Mouse (Mus musculus) 3T3-L1 (cell line): ENCODE results near the gene Tnrc6c.
A peak's percentile ranks its signal among the peaks of the same experiment; 100 is the strongest.

Experiments
- DNase-seq: peaks from one replicate; pipeline ENCODE4 v3.0.0-alpha.2; 2015; ENCODE audit warnings: low read depth, low spot score

The Tnrc6c gene

DNA sequence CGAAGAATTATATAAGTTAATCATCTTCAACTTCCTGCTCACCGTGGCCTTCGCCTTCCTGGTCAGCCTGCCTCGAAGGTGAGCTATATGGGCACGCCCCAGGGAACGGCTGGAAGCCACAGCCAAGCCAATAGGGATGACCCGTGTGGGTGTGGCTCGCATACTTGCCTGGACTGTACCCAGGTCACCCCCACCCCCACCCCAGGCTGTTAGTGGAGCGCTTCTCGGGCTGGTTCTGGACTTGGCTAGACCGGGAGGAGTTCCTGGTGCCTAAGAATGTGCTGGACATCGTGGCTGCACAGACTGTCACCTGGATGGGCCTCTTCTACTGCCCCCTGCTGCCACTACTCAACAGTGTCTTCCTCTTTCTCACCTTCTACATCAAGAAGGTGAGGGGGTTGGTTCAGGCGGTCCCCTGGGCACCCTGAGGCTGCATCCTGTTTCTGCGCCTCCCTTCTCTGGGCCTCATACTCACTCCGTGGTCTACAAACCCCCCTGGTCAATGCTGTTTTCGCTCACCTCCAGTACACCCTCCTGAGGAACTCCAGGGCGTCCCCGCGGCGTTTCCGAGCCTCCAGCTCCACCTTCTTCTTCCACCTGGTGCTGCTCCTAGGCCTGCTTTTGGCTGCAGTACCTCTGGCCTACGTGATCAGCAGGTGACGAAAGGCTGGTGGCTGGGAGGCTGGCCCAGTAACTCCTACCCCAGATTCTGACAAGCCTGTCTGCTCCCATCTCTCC lies 136.8 kb downstream of the Tnrc6c start:
- DNase-seq: no peak

DNA sequence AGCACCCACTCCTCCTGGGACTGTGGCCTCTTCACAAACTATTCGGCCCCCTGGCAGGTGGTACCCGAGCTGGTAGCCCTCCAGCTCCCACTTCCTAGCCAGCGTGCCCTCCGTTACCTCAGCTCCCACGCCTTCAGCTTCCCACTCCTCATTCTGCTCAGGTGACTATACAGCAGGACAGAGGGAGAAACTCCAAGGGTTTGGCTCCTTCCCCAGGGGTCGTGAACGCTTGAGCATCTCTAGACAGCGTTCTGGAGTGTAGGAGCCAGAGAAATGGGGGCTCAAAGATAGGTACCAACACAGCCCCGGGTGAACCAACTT lies 137.3 kb downstream of the Tnrc6c start:
- no peak for DNase-seq

DNA sequence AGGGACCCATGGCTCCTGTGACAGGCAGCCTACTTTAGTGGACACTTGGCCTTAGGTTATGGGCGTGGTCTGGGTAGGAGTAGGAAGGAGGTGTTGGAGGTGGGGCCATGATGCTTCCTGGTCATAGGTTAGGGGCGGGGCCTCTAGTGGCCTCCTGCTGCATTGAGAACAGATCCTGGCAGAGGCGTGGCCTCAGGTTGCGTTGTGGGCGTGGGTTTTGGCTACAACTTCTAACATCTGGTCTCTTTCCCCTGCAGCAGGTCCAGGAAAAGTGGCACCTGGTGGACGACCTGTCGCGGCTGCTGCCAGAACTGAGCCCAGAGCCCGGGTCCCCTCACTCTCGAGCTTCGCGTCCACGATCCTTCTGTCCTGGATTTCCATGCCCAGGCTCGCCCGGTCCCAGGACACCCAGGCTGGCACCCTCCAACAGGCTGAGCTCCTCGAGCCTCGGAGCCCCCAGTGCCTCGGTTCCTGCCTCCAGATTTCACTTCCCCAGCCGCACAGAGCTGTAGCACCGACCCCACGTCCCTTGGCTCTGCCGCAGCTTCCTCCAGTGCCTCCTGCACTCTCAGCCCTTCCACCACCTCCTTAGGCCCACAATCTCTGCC lies 138.3 kb downstream of the Tnrc6c start:
- peak; percentile 25 for DNase-seq

DNA sequence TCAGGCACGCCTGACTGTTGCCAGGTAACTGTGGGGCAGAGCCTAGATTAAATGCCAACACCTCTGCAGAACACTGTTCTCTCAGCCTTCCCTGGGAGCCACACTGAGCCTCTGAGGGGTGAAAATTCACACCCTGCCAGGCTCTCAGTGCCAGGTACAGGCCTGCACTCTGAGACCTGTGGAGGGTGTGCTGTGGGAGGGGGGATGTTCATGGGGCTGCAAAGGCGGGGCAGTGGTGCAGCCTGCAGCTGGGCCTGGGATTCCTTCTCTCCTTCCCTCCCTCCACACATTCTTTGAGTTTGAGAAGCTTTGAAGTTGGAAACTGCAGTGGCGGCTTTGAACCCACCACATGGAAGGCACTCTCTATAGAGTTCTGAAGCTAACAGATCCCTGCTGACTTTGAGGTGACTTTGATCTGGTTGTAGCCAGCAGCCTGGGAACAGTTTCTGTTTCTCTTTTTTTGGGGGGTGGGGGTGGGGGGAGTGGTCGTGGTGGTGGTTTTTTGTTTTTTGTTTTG lies 140.0 kb downstream of the Tnrc6c start:
- no peak for DNase-seq

DNA sequence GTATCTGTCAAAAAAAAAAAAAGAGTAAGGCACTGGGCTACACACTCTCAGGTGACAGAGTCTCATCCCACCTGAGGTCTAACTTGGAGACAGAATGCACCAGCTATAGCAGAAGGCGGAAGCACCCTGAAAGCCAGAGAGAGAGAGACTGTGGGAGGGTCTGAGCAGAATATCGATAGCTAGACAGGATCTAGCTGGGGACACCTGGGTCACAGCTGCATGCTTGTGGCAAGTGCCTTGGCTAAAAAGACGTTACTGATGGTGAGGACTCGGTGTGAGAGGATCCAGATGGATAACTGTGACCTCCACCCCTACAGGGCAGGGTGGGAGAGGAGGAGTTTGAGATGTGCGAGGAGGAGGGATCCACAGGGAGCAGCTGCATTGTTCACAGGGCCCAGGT lies 142.9 kb downstream of the Tnrc6c start:
- DNase-seq: no peak

DNA sequence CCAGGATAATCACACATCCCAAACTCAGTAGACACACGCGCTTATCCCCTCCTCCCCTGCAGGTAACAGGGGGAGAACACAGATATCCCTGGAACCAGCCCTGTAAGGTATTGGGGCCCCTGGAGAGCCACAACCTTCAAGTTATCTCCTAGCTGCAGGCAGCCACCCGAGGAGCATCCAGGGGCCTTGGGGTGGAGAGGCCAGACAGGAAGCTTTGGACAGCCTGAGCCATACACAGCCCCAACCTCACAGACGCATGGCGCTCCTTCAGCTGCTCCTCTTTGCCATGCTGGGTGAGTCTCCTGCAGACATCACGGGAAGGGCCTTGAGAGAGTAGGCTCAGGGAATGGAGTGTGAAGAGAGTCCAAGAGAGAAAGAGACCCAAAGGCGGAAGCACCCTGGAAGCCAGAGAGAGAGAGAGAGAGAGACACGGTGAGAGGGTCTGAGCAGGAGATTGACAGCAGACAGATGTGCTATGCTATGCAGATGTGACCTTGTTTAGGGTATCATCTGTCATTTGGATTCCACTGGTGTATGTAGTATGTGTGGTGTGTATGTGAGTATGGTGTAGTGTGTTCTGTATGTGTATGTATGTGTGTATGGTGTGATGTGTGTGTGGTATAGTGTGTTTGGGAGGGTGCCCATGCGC lies 143.5 kb downstream of the Tnrc6c start, which contains the start of gene 6030468B19Rik:
Gene 6030468B19Rik, plus strand, starts transcription at position 150 of the 649 bp plus-strand sequence.
- no peak for DNase-seq

DNA sequence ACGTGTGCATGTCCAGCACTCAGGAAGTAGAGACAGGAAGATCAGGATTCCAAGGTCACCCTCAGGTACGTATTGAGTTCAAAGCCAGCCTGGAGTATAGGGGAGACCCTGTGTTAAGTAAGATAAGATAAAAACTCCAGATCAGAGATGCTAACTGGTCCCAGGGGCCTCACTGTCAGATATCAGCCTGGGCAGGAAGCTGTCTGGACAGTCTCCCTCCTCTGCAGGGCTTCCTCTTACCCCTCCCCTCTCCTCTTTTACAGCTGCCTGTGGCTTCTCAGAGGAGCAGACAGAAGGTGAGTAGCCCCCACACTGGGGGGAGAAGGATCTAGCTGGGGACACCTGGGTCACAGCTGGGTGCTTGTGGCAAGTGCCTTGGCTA lies 144.1 kb downstream of the Tnrc6c start:
- DNase-seq: no peak

DNA sequence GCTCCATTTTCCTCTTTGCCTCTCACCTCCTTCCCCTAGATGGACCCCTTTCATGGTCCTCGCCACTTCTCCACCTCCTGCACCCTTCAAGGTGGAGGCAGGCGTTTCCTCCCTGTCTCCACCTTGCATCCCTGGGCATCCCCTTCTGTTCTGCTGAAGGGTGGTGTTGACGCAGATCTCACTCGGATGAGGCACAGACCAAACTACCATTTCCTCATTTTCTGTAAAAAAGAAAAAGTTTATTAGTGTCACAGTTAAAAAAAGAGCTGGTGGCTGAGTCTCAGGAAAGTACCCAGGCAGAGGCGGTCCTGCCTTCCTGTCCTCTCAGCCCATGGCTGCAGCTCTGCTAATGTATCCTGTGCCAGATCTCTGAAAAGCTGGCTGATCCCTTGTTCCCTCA lies 145.1 kb downstream of the Tnrc6c start:
- DNase-seq: no peak

DNA sequence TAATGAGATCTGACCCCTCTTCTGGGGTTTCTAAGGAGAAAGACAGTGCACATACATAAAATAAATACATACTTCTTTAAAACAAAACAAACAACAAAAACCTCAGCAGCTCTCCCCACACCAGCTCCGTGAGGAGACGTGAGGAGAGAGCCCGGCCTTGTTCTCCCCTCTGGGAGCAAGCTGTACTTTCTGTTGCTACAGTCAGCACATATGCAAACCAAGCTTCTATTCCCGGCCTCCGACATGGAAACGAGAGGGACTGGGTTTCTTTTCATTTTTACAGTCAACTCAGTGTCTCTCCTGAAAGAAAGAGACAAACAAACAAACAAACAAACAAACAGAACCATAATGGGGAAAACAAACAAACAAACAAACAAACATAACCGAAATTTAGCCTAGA lies 145.9 kb downstream of the Tnrc6c start:
- no peak for DNase-seq

DNA sequence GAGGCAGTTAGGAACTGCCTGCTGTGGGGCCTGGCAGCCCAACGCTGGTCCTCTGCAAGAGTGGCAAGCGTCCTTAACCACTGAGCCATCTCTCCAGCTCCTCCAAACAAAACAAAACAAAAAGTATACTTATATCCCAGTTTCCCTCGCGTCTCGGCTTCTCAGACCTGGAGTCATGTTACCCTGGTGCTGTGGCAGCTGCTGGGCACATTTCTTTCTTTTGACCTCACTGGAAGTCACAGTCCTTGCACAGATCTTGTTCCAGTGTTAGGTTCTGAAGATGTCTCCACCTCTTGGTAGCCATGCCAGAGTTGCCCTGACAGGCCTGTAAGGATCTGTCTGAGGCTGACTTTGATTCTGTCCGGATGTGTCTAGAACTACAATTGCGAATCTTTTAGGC lies 147.6 kb downstream of the Tnrc6c start:
- no peak for DNase-seq

DNA sequence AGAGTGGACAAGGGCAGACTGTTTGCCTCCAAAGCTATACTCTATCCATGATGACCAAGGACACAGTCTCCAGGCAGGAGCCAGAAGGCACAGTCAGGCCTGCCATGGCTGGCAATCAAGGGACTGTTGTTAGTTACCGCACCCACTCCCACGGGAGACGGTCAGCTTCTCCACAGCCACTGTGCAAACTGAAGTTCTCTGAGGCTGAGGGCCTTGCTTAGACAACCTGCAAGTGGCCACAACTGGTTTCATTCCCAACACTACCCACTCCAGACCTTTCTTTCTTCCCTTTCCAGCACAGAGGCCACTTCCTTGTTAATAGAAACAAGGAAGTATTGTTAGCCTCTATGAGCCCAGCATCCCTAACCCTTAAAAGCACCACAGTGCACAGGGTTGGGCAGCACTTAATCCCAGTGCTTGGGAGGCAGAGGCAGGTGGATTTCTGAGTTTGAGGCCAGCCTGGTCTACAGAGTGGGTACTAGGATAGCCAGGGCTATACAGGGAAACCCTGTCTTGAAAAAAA lies 149.1 kb downstream of the Tnrc6c start:
- DNase-seq: no peak

DNA sequence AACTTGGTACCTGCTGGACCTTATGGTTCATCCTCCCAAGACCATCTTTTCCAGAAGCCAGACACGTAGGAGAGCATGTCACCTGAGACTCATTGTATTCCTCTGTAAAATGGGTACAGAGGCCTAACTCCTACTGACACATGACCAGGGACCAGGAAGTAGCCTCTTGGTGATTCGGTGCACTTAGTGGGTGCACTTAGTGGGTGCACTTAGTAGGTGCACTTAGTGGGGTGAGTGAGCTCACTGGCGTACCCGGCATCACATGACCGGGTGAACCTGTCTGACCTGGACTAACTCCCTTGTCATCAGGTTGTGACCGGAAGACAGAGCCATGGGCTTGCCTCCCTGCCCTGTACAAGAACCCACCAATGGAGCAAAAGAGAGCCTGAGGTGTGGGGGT lies 152.7 kb downstream of the Tnrc6c start:
- DNase-seq: no peak

DNA sequence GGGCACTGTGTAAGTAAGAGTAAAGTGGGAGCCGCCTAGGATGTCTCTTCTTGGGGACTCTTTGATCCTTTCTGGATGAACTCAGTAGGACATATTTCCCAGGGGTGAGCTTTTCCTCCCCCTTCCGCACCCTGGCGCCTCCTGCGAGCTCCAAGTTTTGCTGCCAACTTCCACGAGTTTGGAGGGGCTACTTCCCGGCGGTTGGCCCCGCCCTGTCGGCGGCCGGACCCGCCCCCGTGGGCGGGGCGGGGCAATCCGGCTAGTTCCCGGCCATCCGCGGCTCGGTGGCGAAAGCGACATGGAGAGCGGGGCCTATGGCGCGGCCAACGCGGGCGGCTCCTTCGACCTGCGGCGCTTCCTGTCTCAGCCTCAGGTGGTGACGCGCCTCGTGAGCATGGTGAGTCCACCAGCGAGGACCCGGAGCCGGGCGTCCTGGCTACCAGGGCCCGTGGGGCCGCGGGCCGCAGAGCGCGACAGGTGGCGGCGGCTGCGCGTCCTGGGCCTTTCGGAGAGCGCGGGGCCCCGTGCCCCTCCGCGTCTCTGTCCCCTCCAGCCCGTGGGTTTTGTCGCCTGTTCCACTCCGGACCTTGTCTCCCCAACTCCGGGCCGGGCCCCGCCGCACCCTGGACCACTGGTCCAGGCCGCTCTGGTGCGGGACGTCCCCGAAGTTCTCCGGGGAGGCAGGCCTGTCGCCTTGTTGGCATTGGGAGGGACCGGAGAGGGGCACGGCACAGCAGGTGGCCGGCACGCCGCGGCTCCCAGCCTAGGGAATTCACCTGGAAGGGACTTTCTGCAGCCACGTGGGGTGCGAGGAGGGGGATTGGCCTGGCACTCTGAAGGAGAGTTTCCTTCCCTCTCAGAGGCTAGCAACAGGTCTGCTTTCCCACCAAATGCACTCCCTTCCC lies 155.6 kb downstream of the Tnrc6c start, which contains the start of the genes Gm20708 and Syngr2:
Gene Gm20708, plus strand, starts transcription at position 262 of the 905 bp plus-strand sequence.
Gene Syngr2, plus strand, starts transcription at position 262 of the 905 bp plus-strand sequence.
- peak; percentile 63 for DNase-seq

DNA sequence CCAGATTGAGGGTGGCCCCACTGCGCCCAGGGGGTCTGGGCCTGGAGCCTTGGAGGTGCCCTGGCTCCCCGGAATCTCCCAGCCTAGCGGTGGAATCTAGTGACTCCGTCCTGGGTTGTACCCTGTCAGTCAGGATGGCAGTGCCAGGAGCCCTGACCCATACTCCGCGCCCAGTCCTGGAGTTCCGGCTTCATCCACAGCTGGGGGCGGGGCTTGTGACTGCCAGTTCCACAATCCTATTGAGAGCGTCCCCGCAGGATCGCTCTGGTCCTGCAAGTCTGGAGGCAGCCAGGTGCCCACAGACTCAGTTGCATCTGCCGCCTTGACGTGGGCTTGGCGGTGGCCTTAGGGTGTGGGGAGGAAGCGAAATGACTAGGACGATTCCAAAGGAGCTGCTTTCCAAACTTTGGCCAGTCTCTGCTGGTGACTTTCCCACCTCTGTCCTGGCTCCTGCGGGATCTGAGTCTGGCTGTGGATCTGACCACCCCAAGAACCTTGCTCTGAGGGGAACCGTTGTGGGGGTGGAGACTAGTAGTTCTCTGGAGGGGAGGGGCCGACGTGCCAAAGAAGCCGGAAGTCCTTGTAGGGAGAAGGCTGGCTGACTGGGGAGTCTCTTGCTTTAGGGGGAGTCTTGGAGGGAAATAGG lies 156.4 kb downstream of the Tnrc6c start:
- peak; percentile 98 for DNase-seq
